Mouse (Mus musculus): ENCODE measurements at regions not wholly inside any gene's neighbourhood (a gene's known extent, or its start where the extent isn't known, plus 50 kb on each side); places are given as distances from the start of the nearest gene placed in this dataset.
A peak's percentile ranks its signal among the peaks of the same experiment; 100 is the strongest.
"Not testable (repeated sequence)": the region's sequence is repeated elsewhere in the genome, so short reads cannot be mapped to it uniquely, and the experiment has no call there.

DNA sequence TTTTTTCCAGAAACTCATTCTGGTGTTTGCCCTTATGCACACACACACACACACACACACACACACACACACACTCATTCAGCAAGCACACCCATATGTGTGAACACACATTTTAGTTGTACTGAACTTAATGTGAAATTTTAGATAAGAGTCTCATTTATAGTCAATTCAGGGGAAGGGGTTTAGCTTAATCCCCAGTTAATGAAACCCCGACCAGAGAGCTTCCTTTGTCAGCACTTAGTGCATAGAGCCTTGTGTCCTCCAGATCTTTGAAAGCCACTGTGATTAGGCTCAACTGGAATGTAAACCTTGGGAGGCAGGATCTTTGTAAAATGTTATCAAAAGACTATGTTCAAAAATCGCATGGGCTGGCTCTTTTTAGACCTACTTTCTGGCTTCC is 53.4 kb downstream of the Rps12 start:
- DNase-seq (ENCODE audit: low read depth, low spot score) = no peak

GRCm38 (mm10) chr10:23725960-23726714 is 60.9 kb downstream of the Rps12 start:
- DNase-seq (ENCODE audit: low read depth, low spot score) = not testable (repeated sequence)

DNA sequence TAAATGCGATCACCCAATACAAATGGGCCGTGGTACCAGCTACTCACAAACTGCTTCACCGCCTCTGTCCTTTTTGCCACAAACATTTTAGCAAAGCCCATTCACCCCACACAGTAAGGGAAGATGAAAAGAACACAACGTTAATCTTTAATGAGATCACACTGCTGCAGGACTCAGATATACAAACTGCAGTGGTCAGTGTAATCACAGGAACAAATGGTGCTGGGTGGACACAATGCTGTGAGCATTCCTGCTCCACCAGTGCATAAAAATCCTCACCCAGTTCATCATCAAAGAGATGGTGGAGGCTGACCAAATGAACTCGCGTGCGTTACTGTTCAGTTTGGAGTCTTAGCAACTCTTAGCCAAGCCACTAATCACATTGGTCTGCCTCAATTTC is 69.0 kb downstream of the Rps12 start:
- no peak for DNase-seq (ENCODE audit: low read depth, low spot score)

GRCm38 (mm10) chr10:23715511-23715910 is 71.6 kb downstream of the Rps12 start:
- no peak for DNase-seq (ENCODE audit: low read depth, low spot score)

DNA sequence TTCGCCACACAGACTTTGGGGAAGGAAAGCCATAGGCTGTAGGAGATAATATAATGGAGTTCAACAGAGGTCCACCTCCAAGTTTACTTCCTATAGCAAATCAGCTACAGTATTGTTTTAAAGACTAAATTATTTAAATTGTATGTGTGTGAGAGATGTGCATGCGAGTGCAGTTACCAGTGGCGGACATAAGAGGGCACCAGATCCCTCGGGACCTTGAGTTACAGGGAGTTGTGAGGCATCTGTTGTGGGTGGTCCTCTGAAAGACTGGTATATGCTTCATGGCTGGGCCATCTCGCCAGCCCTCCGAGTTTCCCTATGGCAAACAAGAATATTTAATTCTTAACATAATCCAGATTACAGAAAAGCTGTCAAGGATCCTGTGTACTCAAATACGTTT is 72.0 kb downstream of the Rps12 start:
- DNase-seq (ENCODE audit: low read depth, low spot score) = no peak

DNA sequence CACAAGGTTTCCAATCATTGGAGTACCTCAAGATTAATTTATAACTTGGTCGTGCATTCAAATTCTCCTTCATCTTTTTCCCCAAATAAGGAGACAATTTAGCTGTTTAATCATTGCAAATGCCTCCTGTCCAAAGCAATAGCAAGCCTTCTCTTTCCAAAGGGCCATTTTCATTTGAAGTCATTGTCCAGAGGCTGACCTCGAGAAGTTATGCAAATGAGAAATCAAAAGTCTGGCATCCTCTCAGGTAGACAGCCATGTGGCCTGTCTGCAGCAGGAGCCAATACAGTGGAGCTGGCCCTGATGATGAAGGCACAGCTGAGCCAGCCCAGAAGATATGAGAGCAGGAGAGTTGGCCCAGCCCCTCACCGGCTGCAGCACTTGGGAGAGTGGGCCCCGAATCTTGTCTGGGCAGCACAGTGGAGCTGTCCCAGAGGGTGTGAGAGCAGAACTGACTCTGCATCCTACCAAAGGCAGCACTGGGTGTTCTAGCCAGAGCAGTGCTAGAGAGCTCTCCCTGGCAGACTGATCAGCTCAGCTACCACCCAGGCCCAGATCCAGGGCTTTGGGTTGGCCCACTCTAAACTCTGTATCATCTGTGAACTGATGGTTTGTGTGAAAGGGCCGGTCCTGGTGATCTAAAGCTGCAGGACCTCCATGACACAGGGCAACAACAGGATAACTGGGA is 74.2 kb downstream of the Rps12 start:
- DNase-seq (ENCODE audit: low read depth, low spot score) = no peak

DNA sequence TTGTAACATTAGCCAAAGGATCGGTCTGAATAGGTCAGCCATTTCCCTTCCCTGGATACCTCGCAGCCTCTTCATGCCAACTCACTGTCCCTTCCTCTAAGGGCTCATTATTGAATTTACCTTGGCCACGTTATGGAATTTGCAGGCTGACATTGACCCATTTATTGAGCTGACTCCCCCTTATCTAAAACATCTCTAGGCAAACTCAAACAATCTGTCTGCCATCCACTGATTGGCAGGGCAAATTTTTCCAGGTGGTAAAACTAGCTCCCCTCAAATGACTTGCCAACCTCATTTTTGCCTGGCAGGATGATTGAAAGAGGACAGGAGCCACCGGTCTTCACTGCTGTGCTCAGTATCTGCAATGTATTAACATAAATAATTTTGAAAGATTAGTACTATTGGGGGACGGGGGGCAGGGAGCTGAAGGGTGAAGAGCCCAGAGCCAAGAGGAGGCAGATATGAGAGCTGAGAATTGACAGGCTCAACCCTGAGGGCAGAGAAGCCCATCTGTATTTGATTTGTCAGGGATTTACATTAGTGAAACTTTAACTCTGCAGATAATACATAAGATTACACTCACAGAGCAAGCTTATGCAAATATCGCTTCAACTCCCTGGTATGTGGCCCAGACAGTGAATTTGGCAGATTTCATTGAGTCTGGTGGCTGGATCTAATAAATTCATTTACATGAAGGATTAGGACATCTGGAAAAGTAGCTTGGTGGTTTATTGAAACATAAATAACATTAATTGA is 75.5 kb downstream of the Rps12 start:
- no peak for DNase-seq (ENCODE audit: low read depth, low spot score)

- no peak for DNase-seq (ENCODE audit: low read depth, low spot score)
These were observed 76.1 kb downstream of the Rps12 start for GRCm38 (mm10) chr10:23710999-23711398.

GRCm38 (mm10) chr10:23708261-23708660 is 78.8 kb downstream of the Rps12 start:
- DNase-seq (ENCODE audit: low read depth, low spot score) = no peak

GRCm38 (mm10) chr10:23707141-23707540 is 79.9 kb downstream of the Rps12 start:
- no peak for DNase-seq (ENCODE audit: low read depth, low spot score)

DNA sequence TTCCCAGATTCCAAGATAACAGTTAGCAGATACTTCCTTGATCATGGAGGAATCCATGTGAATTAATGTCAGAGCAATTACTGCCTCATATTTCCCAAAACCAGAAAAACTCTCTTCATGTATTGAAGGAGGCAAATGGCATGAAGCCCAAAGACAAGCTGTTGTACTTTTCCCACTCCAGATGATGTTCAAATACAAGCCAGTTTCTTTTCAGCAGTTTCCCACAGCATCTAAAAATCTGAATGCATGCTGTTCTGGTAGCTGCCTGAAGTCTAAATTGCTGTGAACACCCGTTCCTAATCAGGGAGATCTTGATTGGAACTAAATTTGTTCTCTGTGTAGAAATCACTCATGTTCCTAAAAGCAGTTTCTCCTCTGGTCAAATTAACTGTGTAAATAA is 83.0 kb downstream of the Rps12 start:
- no peak for DNase-seq (ENCODE audit: low read depth, low spot score)

DNA sequence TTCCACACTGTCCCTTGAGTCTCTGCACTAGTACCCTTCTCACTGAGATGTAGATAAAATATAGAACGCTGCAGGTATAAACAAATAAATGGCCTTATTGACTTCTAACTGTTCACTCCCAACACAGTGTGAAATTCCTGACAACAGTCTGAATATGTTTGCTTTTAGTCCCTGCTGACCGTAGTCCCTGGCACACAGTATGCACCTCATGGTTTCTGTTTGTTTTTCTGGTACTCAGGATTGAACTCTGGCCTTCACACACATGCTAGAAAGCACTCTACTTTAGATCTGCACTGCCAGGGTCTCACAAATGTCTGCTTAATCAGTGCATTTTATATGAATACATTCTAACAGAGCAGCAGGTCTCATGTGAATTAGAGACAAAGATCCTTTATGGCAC is 95.8 kb downstream of the Rps12 start:
- DNase-seq (ENCODE audit: low read depth, low spot score) = no peak

DNA sequence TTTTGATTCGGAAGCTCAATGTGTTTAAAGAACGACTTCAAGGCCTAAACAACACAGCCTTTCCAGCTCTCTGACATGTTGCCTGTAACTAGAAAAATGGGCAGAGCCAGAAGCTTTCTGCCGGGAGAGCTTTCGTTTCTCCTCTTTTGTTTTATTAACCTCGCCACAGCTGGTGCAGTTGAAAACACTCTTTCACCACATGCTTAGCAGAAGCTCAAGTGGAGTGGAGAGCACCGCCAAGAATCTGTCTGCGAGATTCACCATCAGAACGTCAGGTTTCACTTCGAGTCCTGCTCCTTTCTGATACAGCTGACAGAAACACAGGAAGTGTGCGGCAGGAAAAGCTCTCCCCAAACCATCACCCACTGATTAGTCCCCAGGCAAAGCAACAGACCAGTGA is 100.1 kb downstream of the Rps12 start:
- DNase-seq (ENCODE audit: low read depth, low spot score) = no peak

DNA sequence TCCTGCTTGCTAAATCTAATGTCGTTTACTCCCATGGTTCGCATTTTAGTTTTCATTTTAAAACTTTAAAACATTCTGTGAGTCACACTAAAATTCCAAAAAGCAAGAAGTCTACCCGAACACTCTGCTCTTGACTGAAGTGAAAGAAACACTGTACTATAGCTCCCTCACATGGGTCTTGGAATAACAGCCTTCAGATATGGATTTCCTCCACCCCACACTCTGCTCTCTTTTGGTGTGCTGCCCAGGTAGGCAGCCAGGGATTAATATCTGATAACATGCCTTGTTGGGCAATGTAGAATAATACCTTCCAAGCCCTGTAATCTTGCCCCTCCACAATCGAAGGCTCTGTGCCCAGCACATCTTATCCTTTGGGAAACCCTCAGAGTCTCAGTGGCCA is 104.0 kb downstream of the Rps12 start:
- no peak for DNase-seq (ENCODE audit: low read depth, low spot score)

GRCm38 (mm10) chr10:23675911-23676310 is 111.2 kb downstream of the Rps12 start:
- DNase-seq (ENCODE audit: low read depth, low spot score) = no peak

DNA sequence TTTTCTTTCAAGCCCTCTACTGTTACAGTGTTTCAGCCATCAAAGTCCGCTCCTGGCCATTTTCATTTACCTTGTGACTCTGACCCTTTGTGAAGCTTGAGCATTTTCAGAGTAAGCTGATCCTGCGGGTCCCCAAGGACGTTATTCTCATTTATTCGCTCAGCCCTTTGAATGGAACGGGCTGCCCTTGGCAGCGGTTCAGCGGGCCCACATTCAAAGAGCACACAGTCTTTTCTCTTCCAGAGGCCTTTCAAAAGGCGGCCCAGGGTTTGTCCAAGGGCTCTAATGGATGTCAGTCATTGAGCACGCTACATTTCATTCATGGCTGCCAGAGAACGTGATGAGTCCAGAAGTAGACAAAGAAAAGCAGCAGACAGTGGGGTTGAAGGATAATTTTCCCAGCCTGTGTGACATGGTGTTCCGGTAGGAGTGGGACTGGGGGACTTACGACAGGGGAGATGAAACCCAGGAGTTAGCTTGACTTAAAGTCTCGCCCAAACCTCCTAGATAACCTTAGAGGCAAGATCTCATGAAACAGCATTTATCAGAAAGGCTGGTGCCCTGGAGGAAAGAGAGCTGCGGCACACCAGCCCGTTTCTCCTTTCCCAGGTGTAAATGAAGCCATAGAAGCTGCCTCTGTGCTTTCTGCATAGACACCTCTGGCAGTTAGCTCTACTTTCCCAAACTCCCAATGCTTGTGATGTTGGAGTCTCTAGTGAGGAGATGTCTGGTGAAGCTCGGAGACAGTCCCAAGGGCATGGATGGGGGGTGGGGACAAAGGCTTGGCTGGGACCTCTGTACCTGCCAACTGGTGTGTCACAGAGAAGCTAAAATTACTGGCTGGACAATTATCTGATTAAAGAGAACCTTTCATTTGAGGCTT is 112.2 kb downstream of the Rps12 start:
- peak; percentile 17 for DNase-seq (ENCODE audit: low read depth, low spot score)

DNA sequence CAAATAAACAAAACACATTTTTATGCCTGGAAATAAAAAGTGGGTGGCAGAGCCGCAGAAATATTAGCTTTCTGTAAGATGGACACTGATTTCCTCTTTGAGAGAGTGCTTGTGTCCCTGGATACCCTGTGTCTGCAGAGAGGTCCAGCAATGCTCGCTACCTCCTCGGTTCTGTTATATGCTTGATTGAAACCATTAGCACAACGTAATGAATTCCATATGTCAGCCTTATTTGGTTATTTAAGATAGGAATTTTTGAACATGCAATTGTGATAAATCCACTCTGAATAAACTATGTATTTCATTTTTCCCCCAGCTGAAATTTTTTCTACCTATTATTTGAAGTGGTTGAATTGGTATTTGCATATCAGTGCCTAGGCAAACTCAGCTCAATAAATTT is 114.8 kb downstream of the Rps12 start:
- no peak for DNase-seq (ENCODE audit: low read depth, low spot score)

DNA sequence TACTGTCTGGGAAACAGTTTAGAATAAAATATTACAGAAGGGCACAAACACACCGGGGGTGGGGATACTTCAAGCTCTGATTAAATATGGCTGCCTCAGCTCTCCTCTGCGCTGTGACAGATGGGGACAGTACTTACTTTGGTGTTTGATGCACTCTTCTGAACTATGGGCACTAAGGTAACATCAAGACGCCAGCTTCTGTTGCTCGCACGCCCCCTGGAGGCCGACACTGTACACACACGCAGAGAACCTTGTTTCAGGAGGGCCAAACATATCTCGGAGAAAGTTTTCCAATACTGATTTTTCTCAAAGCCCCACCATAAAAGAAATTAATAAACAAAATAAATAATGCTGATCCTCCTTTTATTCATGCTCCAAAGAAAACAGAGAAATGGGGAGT is 115.6 kb downstream of the Rps12 start:
- DNase-seq (ENCODE audit: low read depth, low spot score) = no peak

DNA sequence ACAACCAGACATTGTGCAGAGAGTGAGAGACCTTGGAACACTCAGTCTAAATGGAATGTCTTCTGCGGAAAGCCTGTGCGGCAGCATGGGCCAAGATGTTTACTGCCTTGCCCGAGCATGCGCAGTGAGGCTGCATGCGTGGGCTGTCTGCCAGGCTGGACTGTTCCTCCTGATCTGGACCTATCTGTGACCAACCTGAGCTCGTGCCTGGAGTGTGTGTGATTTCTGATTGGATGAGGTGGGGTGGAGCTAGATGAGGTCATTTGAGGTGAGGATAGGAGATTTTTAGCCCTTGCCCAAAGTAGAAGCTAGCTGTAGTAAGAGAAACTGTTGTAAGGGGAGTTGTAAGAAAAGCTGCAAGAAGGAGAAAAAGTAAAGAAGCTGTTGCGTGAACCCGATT is 121.2 kb downstream of the Rps12 start:
- DNase-seq (ENCODE audit: low read depth, low spot score) = not testable (repeated sequence)

GRCm38 (mm10) chr10:23626201-23626600 is 160.9 kb downstream of the Rps12 start:
- DNase-seq (ENCODE audit: low read depth, low spot score) = no peak

DNA sequence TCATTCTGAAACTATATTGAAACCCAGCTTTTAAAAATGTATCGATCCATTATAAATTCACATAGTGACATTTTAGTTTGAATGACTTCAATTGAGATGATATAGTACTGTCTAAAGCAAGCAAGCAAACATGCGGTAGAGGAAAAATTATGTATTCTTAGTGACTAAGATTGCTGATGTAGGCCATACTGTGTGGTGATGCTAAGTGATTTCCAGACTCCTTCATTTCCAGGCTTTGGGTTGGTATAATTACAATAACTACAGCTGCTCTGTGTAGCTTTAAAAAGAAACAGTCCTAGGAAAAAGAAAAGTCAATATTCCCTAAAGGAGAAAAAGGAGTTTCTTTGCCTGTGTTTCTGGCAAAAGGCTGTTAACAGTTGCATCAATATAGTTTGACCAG is 175.0 kb downstream of the Rps12 start:
- no peak for DNase-seq (ENCODE audit: low read depth, low spot score)

- peak; percentile 41 for DNase-seq (ENCODE audit: low read depth, low spot score)
These were observed 175.9 kb downstream of the Rps12 start for GRCm38 (mm10) chr10:23611183-23611582.

Measured in retina, postnatal 7 days (tissue).